Mouse (Mus musculus) CD4-positive naive resting alpha-beta T cell, adult 76 days (primary cell): ENCODE results near the gene A930002H24Rik. TPM values are rescaled to one million over a fixed set of nuclear protein-coding genes. Genes with fewer than 3 reads are reported as not detected.

Experiments used
- total RNA-seq: library from RNA; stranded (reverse); gene quantifications from one replicate; pipeline ENCODE4 v1.2.4, GENCODE M21; 2023

A930002H24Rik gene
- not detected for total RNA-seq

DNA sequence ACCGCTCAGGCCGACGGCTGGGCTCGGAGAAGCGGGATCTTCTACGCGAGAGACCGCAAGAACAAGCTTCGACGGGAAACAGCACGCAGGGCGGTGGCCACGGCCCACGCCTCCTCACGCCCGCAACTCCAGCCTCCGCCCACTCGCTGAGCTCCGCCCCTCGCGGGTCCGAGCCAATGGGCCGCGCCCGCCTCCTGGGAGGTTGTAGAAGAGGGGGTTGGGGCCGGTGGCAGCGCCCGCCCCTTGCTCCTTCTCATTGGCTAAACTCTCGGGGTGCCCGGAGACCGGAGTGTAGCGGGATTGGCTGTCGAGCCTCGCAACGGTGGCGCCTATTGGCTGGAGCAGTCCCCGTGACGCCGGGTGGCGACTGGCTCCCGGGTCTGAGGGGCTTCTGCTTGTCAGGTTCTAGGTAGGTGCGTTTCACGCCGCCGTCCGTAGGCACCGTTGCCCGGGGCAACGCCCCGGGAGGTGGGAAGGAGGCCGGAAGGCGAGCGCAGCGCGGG lies at the start of gene A930002H24Rik:
Gene A930002H24Rik (minus strand): TSS at position 145 of the 503 bp plus-strand sequence.

DNA sequence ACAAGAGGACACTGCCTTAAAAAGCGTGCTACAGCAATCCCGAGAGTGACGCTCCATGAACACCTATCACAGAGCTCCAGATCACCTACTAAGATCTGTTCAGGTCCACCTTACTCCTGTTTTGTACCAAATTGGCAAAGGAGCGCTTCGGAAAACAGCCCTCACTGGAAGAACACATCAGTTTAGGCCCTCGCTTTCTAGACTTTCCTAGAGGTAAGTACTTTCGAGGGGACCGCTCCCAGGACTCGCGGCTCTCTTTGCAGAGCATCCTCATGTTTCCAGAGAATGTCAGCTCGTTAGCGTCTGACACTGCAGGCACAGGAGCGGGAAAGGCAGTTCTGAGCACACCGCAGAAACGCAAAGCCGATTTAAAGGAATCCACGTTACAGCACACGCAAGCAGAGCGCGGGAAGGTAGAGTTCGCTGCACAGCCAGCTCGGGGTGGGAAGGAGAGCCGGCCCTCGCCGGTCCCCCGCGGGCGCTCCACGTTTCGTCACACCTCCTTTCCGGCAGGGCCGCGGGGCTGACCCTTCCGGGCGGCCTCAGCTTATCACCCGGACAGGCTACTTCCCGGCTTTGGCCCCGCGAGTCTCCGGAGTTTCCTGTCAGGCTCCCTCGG lies 470 bp downstream of the A930002H24Rik start, which contains the start of gene Fer:
Gene Fer (plus strand): TSS at position 51 of the 619 bp plus-strand sequence.

Other genes with a start within 250 kb of the A930002H24Rik start
- gene Fer, start 729 bp downstream of the A930002H24Rik start, total RNA-seq, result 1.3 TPM